Mouse (Mus musculus) C2C12 (cell line): ENCODE measurements around the gene Ltbp1.

Experiments used
- CEBPB ChIP-seq: IDR thresholded peaks from one replicate; pipeline ENCODE4 v1.6.1; 2011; ENCODE audit warnings: low read depth, mild to moderate bottlenecking, control low read depth, moderate library complexity
- CTCF ChIP-seq: IDR thresholded peaks from one replicate; pipeline ENCODE4 v1.5.1; 2011; ENCODE audit not compliant: control insufficient read depth, insufficient read depth, insufficient read length
- FOSL1 ChIP-seq: IDR thresholded peaks from one replicate; pipeline ENCODE4 v1.8.0; 2011; ENCODE audit warnings: mild to moderate bottlenecking, low read length; ENCODE audit not compliant: poor library complexity, insufficient read depth, severe bottlenecking
- MAX ChIP-seq: IDR thresholded peaks from one replicate; pipeline ENCODE4 v1.6.1; 2011; ENCODE audit warnings: mild to moderate bottlenecking, control low read depth
- MYOD1 ChIP-seq: IDR thresholded peaks from one replicate; pipeline ENCODE4 v1.6.1; 2011; ENCODE audit warnings: low read depth; ENCODE audit not compliant: control insufficient read depth, insufficient read length
- MYOG ChIP-seq: IDR thresholded peaks from one replicate; pipeline ENCODE4 v1.6.1; 2011; ENCODE audit not compliant: control insufficient read depth, insufficient read length; ENCODE audit errors: extremely low read depth
- USF1 ChIP-seq: IDR thresholded peaks from one replicate; pipeline ENCODE4 v1.6.1; 2011; ENCODE audit warnings: low read depth, mild to moderate bottlenecking, control low read depth, moderate library complexity

DNA sequence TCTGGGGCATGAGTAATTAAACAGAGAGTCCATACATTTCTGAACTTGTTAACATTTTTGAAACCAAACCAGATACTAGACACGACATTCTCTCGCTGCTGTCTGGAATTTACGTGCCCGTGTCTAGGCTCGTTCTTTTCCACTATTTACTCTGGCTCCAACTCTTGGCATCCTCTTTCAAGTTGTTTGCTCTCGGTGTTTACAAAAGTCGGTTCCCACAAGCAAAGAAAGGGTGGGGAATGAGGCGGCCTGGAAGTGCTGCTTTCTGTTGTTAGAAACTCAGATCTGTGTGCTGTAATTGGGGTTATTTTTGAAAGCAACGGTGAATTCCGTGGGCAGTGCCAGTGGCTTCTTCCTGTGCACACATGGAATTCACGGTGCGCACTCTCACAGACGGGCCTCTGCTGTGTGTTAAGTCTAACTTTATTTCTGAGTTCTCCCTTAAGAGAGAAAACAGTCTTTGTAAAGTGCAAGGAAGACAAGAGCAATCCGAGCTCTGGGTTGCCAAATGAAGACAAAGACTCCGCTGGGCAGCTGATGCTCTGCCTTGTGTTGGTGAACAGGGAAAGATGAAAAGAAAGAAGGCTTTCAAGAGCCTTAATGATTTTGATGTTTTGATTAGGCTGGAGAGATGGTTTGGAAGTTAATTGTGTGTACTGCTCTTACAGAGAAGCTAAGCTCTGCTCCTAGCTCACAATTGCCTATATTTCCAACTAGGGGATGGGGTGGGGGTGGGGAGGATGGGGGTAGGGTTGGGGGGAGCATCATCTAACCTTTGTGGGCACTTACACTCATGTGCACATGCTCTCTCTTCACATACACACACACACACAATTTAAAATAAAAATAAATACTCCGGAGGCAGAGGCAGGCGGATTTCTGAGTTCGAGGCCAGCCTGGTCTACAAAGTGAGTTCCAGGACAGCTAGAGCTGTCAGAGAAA lies 302.0 kb downstream of the Ltbp1 start:
- TF ChIP-seq CTCF, result no peak
- TF ChIP-seq CEBPB, result no peak
- no peak for TF ChIP-seq MAX
- no peak for TF ChIP-seq MYOG
- no peak for TF ChIP-seq USF1
- TF ChIP-seq MYOD1, result no peak
- no peak for TF ChIP-seq FOSL1
